Mouse (Mus musculus): ENCODE results near the gene E2f8.

Gene E2f8

DNA sequence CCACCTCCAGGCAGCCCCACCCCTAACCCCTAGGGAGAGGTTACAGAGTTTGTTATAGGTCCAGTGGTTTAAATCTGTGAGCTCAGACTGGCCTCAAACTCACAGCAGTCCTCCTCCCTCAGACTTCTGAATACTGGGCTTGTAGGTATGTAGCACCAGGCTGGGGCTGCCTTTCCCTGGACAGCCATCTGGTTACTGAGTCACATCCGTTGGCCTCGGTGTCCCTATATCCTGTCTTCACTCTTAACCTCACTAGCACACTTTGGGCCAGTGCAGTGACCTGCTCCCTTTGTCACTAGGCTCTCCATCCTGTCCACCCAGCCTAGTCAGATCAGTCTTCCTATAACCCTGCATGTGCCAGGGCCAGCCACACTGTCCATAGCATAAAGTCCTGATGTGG, 7.4 kb upstream of the E2f8 start:
- DNase-seq = no peak

DNA sequence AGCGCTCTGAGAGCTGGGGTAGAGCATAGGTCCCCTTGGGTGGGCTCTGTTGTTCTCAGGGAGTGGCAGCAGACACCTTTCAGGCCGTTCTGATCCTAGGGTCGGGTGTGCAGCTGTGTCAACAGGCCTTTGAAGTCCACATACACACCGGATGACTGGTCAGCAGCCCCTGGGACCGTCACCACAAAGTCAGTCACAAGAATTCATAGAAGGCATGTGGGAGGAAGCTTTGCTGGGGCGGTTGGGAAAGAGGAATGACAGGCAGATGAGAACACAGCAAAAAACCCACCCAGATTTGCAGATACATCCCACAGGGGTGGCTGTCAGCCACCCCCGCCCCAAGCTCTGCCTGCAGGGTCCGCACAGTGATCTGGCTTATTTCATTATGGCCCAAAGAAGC, 6.6 kb upstream of the E2f8 start:
- DNase-seq = no peak

DNA sequence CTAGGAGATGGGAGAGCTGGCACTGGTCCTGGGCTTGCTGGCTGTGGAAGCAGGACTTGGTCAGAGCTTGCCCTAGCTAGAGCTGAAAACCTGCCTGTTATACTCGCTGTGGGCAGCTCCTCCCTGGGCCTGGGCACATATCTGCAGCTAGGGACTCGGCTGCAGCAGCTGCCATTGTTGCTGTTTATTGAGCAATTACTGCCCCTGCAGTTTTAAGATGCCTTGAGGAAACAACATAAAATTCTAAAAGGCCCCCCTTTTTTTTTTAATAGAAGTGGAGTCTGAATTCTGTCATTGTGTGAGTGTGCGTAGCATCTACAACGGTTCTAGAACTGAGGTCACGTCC, 2.8 kb upstream of the E2f8 start:
- no peak for DNase-seq

DNA sequence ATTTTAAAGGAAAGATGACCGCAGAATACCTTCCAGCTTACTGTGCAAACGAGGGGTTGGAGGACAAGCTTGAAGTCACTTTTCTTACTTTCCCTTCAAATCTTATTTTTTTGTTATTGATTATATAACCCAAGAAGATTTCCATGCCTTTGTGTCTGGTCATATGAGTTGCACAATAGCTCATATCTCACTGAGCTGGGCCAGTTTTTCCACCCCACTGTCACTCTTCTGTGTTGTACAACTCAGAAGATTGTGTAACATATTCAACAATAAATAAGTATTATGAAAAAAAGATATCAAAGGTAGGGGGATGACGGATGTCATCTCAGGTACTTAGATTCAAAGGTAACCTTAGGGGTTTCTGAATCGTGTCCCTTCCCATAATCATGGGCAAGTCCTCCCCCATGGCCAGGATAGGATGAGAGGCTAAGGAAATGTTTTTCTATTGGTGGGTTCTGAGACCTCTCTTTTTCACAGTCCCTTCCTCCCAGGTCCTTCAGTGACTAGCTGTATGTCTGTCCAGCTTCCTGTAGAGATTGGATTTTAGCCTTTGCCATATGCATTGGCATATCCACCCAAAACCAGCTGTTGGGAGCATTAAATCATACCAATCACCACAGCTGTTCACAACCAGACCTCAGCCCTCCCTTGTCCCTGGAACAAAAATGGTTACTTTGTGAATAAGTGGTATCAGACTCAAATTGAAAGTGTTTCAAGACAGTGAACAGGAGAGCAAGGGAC, 2.3 kb upstream of the E2f8 start:
- no peak for DNase-seq

DNA sequence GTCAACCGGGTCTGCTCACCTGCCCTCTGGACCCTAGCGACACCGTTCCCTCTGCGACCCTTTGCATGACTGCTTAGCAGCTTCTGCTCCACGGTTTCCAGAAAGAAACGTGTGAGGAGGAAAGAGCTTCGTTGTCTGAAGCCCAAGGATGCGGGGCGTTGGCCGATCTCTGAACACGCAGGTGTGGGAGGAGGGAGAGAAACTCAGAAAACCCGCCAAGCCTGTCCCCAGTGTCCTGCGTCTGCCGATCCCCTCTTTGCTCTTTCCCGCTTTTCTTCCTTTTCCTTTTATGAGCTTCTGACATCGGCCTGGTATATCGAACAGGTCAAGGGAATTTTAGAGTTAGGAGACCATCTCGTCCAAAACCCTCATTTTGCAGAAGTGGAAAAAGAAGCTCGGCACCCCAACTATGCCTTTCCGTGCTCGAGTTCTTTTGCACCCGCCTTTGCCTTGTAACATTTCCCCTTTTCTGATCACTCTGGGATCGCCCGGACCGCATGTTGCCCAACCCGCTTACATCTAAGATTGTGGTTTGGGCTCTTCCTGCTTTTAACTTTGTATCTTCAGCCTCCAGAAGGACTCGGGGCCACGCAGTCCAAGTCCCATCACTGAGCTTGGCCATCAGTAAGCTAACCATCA, 694 bp upstream of the E2f8 start:
- DNase-seq = no peak

DNA sequence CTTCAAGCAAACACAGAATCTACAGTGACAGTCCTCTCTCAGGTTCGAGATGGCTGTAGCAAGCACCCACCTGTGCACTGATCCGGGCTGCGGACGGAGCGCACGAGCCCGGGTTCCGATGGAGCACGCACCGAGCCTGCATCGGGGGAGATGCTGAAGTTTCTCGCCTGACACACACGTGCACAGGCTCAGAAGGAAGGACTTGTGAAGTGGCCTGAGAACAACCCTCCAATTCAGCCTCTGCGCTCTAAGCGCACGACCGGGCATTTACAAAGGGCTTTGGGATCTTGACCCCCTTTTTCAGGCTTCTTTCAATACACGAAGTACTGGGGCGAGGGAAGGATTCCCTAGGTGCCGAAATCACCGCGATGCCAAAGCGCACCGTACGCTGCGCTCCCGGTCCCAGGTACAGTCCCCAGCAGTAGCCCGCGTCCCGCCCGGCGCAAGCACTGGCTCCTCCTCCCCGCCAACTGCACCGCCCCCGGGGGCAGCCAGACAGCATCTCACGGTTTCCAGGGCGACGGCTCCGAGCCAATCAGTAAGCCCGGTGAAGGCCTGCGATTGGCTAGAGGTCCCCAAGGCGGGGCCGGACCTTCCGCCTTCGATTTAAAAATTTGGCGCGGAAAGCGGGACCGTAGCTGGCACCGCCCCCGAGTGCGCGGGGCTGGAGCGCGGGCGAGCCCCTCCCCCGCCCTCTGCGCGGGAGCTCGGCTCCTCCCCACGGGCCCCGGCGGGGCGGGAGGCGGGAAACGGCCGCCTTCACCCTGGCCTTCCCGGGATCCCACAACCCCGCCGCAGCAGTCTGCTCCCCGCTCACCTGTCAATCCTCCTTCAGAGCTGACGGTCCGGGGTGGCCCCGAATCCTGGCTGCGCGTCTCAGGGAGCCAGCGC, 560 bp downstream of the E2f8 start:
- peak; percentile 99 for DNase-seq

DNA sequence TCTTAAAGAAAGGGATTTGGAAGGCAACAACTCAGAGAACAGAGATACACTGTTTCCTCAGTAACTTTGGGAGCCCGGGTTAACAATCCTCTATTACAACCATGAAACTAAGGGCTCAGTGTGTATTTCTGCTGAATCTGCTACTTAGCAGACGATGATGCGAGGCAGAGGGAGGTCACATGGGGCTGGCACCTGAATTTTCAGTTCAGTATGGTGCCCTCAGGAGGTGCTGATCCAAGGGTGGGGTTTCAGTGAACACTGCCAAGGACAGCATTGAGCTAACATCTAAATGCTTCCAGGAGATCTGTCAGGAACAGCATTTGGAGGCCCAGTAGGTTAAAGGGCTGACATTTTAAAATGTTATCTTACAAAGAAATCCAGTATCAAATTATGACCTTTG, 1.8 kb downstream of the E2f8 start:
- no peak for DNase-seq

DNA sequence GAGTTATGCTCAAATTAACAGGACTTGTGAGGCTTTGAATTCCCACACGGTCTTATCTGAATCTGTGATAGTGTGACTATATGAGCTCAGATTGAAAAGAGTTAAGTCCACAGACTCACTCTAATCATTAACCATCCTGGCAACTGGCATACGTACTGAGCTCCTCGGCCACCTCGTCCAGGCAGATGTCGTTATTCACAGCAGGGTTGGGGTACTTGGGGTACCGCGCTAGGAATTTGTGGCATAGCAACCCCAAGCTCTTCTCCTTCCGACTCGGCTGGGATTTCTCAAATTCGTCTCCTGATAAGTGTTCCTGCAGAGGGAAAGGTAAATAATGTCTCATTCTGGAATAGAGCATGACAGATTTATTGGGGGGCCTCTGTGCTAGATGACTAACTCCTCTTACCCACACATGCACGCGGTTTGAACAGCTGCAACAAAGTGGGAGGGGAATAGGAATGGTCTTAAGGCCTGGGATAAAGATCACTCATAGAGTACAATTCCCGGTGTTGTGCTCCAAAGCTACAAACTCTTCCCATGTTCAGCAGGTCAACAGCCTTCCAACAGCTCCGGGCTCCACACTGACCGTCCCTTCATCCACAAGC, 3.5 kb downstream of the E2f8 start:
- DNase-seq = no peak

DNA sequence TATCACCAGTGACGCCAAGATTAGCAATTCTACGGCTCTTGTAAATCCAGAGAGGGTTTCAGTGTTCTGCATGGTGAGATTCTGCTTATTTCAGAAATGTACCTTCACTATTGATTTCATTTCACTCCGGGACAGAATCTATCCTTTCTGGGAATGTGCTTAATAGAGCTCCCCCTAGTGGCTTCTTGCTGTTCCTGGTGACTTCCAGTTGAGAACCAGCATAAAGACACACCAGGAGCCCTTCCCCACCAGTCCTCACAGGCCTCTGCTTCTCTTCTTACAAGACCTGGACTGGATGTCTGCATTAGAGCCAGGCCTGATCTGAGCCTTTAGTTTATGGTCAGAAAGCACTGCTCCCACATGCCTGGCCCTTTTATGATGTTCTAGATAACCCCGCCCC, 4.9 kb downstream of the E2f8 start:
- DNase-seq = peak; percentile 80

DNA sequence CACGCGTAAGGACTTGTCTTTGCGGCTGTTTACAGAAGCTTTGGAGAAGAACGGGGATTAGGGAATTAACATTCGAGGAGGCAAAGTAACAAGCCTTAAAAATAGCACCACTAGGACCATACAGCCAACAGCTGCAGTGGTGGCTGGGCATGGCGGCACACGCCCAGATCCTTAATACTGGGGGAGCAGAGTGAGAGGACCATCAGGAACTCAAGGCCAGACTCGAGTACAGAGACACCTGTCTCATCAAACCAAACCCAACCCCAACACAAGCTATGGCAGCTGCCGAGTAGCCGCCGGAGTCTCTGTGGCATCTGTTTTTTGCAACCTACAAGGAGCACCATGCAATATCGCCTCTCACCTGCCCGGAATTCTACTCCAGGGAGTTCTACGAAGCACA, 6.3 kb downstream of the E2f8 start:
- DNase-seq = no peak

DNA sequence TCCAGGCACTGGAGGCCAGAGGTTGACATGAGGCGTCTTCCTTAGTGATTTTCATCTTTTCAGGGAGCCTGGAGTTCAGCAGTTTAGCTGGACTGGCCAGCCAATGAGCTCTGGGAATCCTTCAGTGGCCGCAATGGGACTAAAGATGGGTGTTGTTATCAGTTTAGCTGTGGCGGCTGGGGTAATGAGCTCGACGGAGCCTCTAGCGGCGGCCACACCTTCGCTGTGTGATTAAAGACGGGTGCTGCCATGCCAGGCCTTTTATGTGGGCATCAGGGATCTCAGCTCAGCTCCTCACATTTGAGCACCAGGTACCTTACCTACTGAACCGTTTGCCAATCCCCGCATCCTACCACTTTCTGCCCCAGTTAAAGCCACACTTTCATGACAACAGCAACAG, 10.1 kb downstream of the E2f8 start:
- DNase-seq = no peak

DNA sequence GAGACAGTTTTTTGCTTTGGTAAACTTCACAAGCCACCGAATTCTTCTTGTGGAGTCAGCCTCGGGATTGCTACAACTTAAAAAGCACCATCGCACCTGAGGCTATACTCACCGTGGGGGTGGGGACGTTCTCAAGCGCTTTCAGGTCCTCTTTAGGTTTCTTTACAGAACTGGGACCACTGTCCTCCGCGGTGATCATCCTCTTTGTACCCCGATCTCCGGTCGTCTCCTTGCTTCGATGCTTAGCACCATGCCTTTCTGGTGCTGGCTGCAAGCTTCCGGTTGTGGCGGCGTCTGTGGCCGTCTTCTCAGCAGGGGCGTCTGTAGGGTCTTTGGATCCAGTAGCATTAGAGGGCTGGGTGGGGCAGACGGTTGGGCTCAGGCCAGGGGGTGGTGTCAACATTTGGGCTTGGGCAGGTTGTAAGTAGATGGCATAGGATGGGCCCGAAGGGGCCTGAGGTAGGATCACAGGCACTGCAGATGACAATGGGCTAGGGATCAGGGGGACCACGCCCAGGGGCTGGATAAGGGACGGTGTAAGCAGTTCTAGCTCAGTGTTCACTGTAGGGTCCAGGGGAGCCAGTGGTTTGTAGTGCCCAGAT, 10.7 kb downstream of the E2f8 start:
- no peak for DNase-seq

DNA sequence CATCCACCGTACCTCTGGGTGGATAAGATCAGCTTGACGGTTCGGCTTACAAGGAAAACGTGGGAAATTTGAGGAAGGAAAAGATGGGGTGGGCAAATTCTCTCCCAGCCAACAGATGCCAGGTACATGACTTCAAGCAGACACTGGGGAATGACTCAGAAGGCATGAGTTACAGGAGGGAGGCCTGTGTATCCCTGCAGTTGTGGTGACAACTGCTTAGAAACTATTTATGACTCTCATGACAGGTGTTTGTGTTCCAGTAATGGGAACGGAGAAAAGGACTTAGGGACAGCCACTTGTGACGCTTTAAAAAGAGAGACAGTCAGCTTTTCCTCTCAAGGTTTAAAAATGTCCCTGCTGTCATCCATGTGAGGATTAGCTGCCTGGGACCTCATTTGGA, 11.3 kb downstream of the E2f8 start:
- no peak for DNase-seq

DNA sequence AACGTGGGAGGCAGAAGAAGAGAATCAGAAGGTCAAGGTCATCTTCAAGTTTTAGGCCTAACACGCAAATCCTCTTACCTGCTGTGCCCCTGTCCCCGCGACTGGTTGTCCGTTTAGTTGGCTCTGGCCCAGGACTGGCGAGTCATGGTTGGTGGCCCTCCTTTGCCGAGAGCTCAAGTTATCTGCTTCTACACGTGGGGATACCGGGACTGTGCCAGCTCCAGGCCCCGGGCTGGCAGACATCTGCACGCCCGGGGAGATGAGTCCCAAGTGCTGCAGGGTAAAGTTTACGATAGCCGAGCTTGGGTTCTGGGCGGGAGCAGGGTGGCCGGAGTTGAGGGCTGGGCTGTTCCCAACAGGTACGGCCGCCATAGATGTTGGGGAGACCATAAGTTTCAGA, 13.8 kb downstream of the E2f8 start:
- no peak for DNase-seq

DNA sequence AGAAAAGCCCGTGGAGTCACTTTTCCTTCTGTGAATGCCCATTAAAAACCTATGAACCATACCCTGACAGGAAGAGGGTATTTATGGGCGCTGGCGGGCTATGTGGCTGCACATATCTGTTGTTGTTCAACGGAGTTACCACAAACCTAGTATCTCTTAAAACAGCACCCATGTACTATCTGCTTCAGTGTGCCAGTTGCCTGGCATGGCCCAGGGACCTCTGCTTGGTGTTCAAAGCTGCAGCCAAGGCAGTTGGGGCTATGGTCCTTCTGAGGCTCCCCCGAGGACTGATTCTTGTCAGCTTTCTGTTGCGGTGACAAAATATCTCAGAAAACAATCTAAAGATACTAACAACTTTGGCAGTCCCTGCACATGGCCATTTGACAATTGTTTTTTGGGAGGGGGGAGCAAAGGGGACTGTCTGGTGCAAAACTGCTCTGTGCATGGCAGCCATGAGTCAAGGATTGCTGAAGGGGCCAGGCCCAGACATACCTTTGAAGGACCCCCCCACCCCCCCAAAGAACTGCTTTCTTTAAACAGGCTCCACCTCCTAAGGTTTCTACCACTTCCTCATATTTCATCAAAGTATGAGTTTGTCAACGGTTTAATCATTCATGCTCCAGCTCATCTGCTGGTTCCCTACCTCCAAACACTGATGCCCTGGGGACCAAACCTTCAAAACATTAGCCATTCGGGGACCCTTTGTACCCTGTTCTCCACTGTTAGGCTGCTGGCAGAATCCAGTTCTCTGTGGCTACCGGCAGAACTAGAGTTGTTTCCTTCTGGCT, 16.5 kb downstream of the E2f8 start:
- DNase-seq = no peak

DNA sequence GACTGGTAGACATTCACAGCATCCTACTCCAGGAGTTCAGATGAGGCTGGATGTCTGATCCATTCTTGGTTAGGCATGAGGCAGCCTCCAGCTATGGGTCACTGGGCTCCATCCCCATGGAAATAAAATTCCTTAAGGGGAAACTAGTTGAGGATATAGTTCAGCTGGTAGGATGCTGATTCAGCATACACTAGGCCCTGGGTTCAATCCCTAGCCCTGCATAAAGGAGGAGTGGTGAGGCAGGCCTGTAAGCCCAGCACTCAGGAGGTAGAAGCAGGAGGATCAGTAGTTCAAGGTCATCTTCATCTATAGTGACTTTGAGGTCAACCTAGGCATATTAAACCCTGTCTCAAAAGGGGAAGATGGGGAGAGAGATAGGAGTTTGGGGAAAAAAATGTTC, 17.2 kb downstream of the E2f8 start:
- DNase-seq = no peak

DNA sequence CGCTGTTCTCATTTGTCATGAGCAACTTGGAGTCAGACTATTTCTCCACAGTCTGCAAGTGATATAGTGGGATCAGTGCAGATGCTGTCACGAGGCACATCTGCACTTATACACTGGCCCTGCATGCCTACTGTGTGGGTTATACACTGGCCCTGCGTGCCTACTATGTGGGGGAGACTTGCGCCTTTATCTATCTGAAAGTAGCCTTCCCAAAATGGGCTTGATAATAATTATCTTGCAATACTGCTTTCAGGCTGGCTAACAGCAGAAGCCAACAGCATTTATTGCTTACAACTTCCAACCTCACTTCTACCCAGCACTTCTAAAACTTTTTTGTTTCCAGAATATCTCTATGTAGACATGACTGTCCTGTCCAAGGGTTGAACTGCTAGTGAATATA, 19.6 kb downstream of the E2f8 start:
- no peak for DNase-seq

DNA sequence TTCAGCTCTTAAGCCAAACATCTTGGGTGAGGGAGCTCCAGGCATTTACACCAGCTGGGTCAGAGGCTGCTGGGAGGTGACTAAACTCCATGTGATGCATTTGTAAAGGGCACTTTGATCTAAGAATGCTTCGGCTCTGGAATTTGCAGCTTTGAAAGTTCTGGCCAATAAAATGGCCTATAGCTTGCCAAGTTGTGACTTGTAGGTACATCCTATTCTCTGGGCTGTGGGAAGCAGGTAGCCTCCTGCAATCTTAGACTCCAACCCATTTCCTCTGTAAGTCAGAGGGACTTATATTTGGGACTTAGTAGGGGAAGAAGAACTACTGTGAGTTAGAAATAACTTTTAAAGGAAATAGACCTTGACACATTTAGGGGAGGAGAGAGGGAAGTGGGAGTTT, 20.4 kb downstream of the E2f8 start:
- no peak for DNase-seq

DNA sequence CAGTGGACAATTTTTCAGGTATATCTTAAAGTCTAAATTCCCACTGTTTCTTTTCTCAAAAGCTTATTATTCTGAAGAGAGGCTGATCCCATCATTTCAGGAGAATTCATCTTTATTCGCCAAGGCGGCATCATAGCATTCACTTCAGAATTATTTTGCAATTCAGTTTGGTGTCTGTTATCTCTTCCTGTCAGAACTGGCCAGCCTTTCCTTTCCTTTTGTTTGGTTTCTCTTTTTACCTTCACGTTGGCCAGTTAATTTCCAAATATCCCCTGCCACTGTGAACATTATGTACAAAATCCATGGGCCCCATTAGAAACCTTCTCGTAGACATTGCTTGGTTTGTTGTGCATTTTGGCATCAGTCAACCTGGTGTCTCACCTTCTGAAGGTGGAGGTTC, 22.0 kb downstream of the E2f8 start:
- DNase-seq = no peak

DNA sequence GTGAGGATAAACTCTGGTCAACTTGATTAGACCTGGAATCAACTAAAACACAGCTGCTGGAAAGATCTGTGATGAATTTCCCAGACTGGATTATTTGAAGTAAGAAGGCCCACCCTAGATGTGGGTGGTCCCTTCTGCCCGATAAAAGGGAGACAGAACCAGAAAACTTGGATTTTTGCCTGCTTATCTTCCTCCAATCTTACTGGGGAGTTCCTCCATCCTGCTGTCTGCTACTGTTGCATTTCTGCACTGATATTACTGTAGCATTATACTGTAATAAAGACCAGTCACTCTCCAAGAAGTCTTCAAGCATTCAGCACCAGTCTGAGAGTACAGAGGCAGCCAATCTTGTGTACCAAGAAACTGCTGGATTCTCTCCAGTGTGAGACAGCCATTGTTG, 23.1 kb downstream of the E2f8 start:
- no peak for DNase-seq

DNA sequence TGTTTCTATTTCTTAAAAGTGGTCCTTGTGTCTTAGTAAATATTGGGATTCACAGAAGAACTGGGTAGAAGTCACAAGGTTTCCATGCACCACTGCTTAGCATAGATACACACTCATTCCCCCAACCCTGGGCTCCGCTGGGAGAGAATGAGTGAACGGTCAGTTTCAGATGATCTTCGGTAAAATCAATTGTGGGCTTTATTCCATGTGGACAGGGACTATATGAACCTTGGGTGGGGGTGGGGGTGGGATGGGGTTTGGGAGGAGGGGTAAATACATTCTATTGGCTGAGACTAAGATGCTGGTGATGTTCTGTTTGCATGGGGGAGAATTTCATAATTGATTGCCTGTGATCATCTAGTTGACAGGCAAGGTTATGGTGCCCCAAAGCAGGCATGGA, 25.9 kb downstream of the E2f8 start:
- no peak for DNase-seq

DNA sequence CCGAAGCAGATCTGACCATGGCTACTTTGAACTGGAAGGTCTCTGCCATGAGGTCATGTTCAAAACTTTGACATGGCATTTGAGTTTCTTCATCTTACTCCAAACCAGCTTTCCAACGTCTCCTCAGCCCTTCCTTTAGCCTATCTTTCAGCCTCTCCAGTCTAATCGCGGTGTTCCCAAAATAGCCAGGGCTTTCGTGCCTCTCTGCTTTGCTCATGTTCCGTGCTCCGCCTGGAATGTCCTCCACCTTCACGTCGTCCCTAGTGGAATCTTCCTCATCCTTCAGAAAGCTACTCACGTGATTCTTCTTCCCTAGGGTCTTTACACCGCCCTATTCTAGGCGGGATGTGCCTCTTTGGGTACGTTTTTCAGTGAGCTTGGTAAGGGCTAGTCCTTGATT, 27.9 kb downstream of the E2f8 start:
- no peak for DNase-seq

All from retina, postnatal 1 day (tissue).